Mouse (Mus musculus) right cerebral cortex, adult 2 months (tissue): Measurements from ENCODE around the gene Ttll10.
A peak's percentile ranks its signal among the peaks of the same experiment; 100 is the strongest.

ENCODE experiments used
- DNase-seq, 2 experiments: peaks; one replicate each; pipeline ENCODE4 v3.0.0; 2021 to 2022; ENCODE audit warnings: low spot score in 2 of 2

Ttll10 gene

GRCm38 (mm10) chr4:156024184-156024583 is 35.0 kb downstream of the Ttll10 start:
- DNase-seq = no peak

- no peak for DNase-seq
Measured at GRCm38 (mm10) chr4:156023520-156023919, 35.7 kb downstream of the Ttll10 start.

- DNase-seq = no peak
Measured at GRCm38 (mm10) chr4:156021942-156022419, 37.2 kb downstream of the Ttll10 start.

- DNase-seq = no peak
Measured at GRCm38 (mm10) chr4:156021381-156021780, 37.8 kb downstream of the Ttll10 start.

GRCm38 (mm10) chr4:156019771-156020170 is 39.4 kb downstream of the Ttll10 start:
- DNase-seq = no peak

GRCm38 (mm10) chr4:156014436-156014835 is 44.8 kb downstream of the Ttll10 start:
- no peak for DNase-seq

GRCm38 (mm10) chr4:156013637-156014036 is 45.6 kb downstream of the Ttll10 start, which contains the start of gene Tnfrsf4:
Gene Tnfrsf4 (plus strand): TSS chr4:156013843.
- DNase-seq = peak; percentile 38 to 44

GRCm38 (mm10) chr4:156008369-156008768 is 50.8 kb downstream of the Ttll10 start:
- DNase-seq = no peak

GRCm38 (mm10) chr4:156004109-156004508 is 55.1 kb downstream of the Ttll10 start:
- DNase-seq = no peak

- DNase-seq = no peak
Measured at GRCm38 (mm10) chr4:155993606-155994005, 65.6 kb downstream of the Ttll10 start.

- peak; percentile 97 to 99 for DNase-seq
Measured at GRCm38 (mm10) chr4:155992906-155993547, 66.2 kb downstream of the Ttll10 start.

GRCm38 (mm10) chr4:155992241-155992905 is 66.8 kb downstream of the Ttll10 start, which contains the start of the genes B3galt6 and Sdf4:
Gene B3galt6 (minus strand): TSS chr4:155992649.
Gene Sdf4 (plus strand): TSS chr4:155992872.
- peak; percentile 84 to 92 for DNase-seq

- no peak for DNase-seq
Measured at GRCm38 (mm10) chr4:155991908-155992230, 67.3 kb downstream of the Ttll10 start.

- DNase-seq = no peak
Measured at GRCm38 (mm10) chr4:155991211-155991907, 67.9 kb downstream of the Ttll10 start.
